ENCODE assay signal across 16 mouse cellular contexts in genomic region chr8:39227239-39227638, GRCm38 (mm10).
"Had no signal": no experiment of that assay in that cellular context is flagged by ENCODE, and none has a peak within 500 bp of the region (broad histone marks: within the 10 kb centered on the region; RNA-seq: fewer than 3 reads in every experiment).

No protein-coding gene starts in this region.

- H3K4me1 ChIP-seq: neural tube, embryonic 13.5 days; neural tube, embryonic 15.5 days; stomach, embryonic 15.5 days had no signal

- H3K9ac ChIP-seq: neural tube, embryonic 13.5 days; neural tube, embryonic 15.5 days; stomach, embryonic 15.5 days had no signal

- H3K27me3 ChIP-seq: neural tube, embryonic 13.5 days; neural tube, embryonic 15.5 days; stomach, embryonic 15.5 days had no signal

- H3K9me3 ChIP-seq: neural tube, embryonic 13.5 days; neural tube, embryonic 15.5 days; stomach, embryonic 15.5 days had no signal

- H3K4me2 ChIP-seq: neural tube, embryonic 13.5 days; neural tube, embryonic 15.5 days; stomach, embryonic 15.5 days had no signal

- H3K27ac ChIP-seq: neural tube, embryonic 13.5 days; neural tube, embryonic 15.5 days; stomach, embryonic 15.5 days; stomach, postnatal 0 days had no signal

- H3K36me3 ChIP-seq: neural tube, embryonic 13.5 days; neural tube, embryonic 15.5 days; stomach, embryonic 15.5 days had no signal

- DNase-seq: retina, postnatal 1 day; right cerebral cortex, adult 18-20 months; right cerebral cortex, postnatal 14 days; right cerebral cortex, postnatal 25 days; right cerebral cortex, postnatal 4 days; spleen, adult 18-20 months; thymus, adult 18-20 months; thymus, adult 2 months; thymus, postnatal 14 days; thymus, postnatal 25 days; thymus, postnatal 36 days; thymus, postnatal 4 days had no signal

- H3K4me3 ChIP-seq: neural tube, embryonic 13.5 days; neural tube, embryonic 15.5 days; stomach, embryonic 15.5 days had no signal
